Mouse (Mus musculus) thymus, adult 2 months (tissue): Measurements from ENCODE around the gene Cacna2d2.

Source experiments
- CTCF ChIP-seq: fragments of 200-500 bp; IDR thresholded peaks from 2 replicates; pipeline ENCODE4 v1.5.1; 2012; ENCODE audit warnings: mild to moderate bottlenecking, control low read depth, low read length, moderate library complexity, borderline replicate concordance; ENCODE audit not compliant: control insufficient read depth, poor library complexity, insufficient read depth; ENCODE audit errors: extremely low read depth
- POLR2A ChIP-seq: fragments of 200-500 bp; IDR thresholded peaks from 2 replicates; pipeline ENCODE4 v1.6.1; 2012; ENCODE audit warnings: mild to moderate bottlenecking, low read length, control low read depth, moderate library complexity; ENCODE audit not compliant: control insufficient read depth, poor library complexity, insufficient read depth; ENCODE audit errors: extremely low read depth

- TF ChIP-seq POLR2A, result no peak
- TF ChIP-seq CTCF, result no peak
These were observed 38.4 kb upstream of the Cacna2d2 start for GRCm38 (mm10) chr9:107360989-107361388.
